Mouse (Mus musculus): ENCODE results near the gene Thtpa. TPM values are rescaled to one million over a fixed set of nuclear protein-coding genes. Genes with fewer than 3 reads are reported as not detected.

Gene Thtpa
- total and polyA plus RNA-seq, 3 experiments, result 9.0 to 13.2 TPM; not detected in 1

Other genes with a start within 250 kb of the Thtpa start
- 4.7 and 4.9 TPM in 2 replicates for gene Homez, start 223.8 kb upstream of the Thtpa start, total RNA-seq (2012; rRNA removed)
- 1 to 10 TPM in 1 of 2 experiments, not detected in 1; 8.5 TPM for gene Homez, start 223.8 kb upstream of the Thtpa start, polyA plus RNA-seq (2012; ENCODE audit: insufficient read depth in 1 of 2, insufficient read length in 2 of 2, low read depth in 1 of 2, low replicate concordance in 2 of 2, missing spikeins in 1 of 2)
- gene Ppp1r3e, start 217.2 kb upstream of the Thtpa start, total RNA-seq (2012; rRNA removed), result 0.56 and 0.73 TPM in 2 replicates
- 1 to 10 TPM in 1 of 2 experiments, not detected in 1; 1.2 TPM for gene Ppp1r3e, start 217.2 kb upstream of the Thtpa start, polyA plus RNA-seq (2012; ENCODE audit: insufficient read depth in 1 of 2, insufficient read length in 2 of 2, low read depth in 1 of 2, low replicate concordance in 2 of 2, missing spikeins in 1 of 2)
- 10.5 and 12.5 TPM in 2 replicates for gene Bcl2l2, start 211.4 kb upstream of the Thtpa start, total RNA-seq (2012; rRNA removed)
- 10 to 100 TPM in 1 of 2 experiments, not detected in 1; 18.8 TPM for gene Bcl2l2, start 211.4 kb upstream of the Thtpa start, polyA plus RNA-seq (2012; ENCODE audit: insufficient read depth in 1 of 2, insufficient read length in 2 of 2, low read depth in 1 of 2, low replicate concordance in 2 of 2, missing spikeins in 1 of 2)
- 0.58 and 0.88 TPM in 2 replicates for gene Gm20521, start 211.3 kb upstream of the Thtpa start, total RNA-seq (2012; rRNA removed)
- 1 to 10 TPM in 1 of 2 experiments, not detected in 1; 3.4 TPM for gene Gm20521, start 211.3 kb upstream of the Thtpa start, polyA plus RNA-seq (2012; ENCODE audit: insufficient read depth in 1 of 2, insufficient read length in 2 of 2, low read depth in 1 of 2, low replicate concordance in 2 of 2, missing spikeins in 1 of 2)
- 82.3 and 85.8 TPM in 2 replicates for gene Pabpn1, start 202.3 kb upstream of the Thtpa start, total RNA-seq (2012; rRNA removed)
- 100 to 1,000 TPM in 1 of 2 experiments, not detected in 1; 393 TPM for gene Pabpn1, start 202.3 kb upstream of the Thtpa start, polyA plus RNA-seq (2012; ENCODE audit: insufficient read depth in 1 of 2, insufficient read length in 2 of 2, low read depth in 1 of 2, low replicate concordance in 2 of 2, missing spikeins in 1 of 2)
- 0.13 and 0.31 TPM in 2 replicates for gene Slc22a17, start 181.7 kb upstream of the Thtpa start, total RNA-seq (2012; rRNA removed)
- 1 to 10 TPM in 1 of 2 experiments, not detected in 1; 1.1 TPM for gene Slc22a17, start 181.7 kb upstream of the Thtpa start, polyA plus RNA-seq (2012; ENCODE audit: insufficient read depth in 1 of 2, insufficient read length in 2 of 2, low read depth in 1 of 2, low replicate concordance in 2 of 2, missing spikeins in 1 of 2)
- gene Efs, start 168.7 kb upstream of the Thtpa start, total RNA-seq (2012; rRNA removed), result not detected in 2 replicates
- gene Efs, start 168.7 kb upstream of the Thtpa start, polyA plus RNA-seq (2012; ENCODE audit: insufficient read depth in 1 of 2, insufficient read length in 2 of 2, low read depth in 1 of 2, low replicate concordance in 2 of 2, missing spikeins in 1 of 2), result not detected
- not detected in 2 replicates for gene Il25, start 162.1 kb upstream of the Thtpa start, total RNA-seq (2012; rRNA removed)
- not detected for gene Il25, start 162.1 kb upstream of the Thtpa start, polyA plus RNA-seq (2012; ENCODE audit: insufficient read depth in 1 of 2, insufficient read length in 2 of 2, low read depth in 1 of 2, low replicate concordance in 2 of 2, missing spikeins in 1 of 2)
- gene Cmtm5, start 158.5 kb upstream of the Thtpa start, total RNA-seq (2012; rRNA removed), result not detected in 2 replicates
- not detected for gene Cmtm5, start 158.5 kb upstream of the Thtpa start, polyA plus RNA-seq (2012; ENCODE audit: insufficient read depth in 1 of 2, insufficient read length in 2 of 2, low read depth in 1 of 2, low replicate concordance in 2 of 2, missing spikeins in 1 of 2)
- gene Myh6, start 127.9 kb upstream of the Thtpa start, total RNA-seq (2012; rRNA removed), result not detected in 2 replicates
- gene Myh6, start 127.9 kb upstream of the Thtpa start, polyA plus RNA-seq (2012; ENCODE audit: insufficient read depth in 1 of 2, insufficient read length in 2 of 2, low read depth in 1 of 2, low replicate concordance in 2 of 2, missing spikeins in 1 of 2), result not detected
- not detected in 2 replicates for gene Gm17428, start 117.9 kb upstream of the Thtpa start, total RNA-seq (2012; rRNA removed)
- gene Gm17428, start 117.9 kb upstream of the Thtpa start, polyA plus RNA-seq (2012; ENCODE audit: insufficient read depth in 1 of 2, insufficient read length in 2 of 2, low read depth in 1 of 2, low replicate concordance in 2 of 2, missing spikeins in 1 of 2), result not detected
- gene Myh7, start 100.2 kb upstream of the Thtpa start, total RNA-seq (2012; rRNA removed), result not detected in 2 replicates
- not detected for gene Myh7, start 100.2 kb upstream of the Thtpa start, polyA plus RNA-seq (2012; ENCODE audit: insufficient read depth in 1 of 2, insufficient read length in 2 of 2, low read depth in 1 of 2, low replicate concordance in 2 of 2, missing spikeins in 1 of 2)
- gene Ngdn, start 79.3 kb upstream of the Thtpa start, total RNA-seq (2012; rRNA removed), result 138 and 148 TPM in 2 replicates
- gene Ngdn, start 79.3 kb upstream of the Thtpa start, polyA plus RNA-seq (2012; ENCODE audit: insufficient read depth in 1 of 2, insufficient read length in 2 of 2, low read depth in 1 of 2, low replicate concordance in 2 of 2, missing spikeins in 1 of 2), result 100 to 1,000 TPM in 1 of 2 experiments, not detected in 1; 140 TPM
- gene Zfhx2, start 2.5 kb upstream of the Thtpa start, total RNA-seq (2012; rRNA removed), result 0.42 TPM in 2 replicates
- 1 to 10 TPM in 1 of 2 experiments, not detected in 1; 3.2 TPM for gene Zfhx2, start 2.5 kb upstream of the Thtpa start, polyA plus RNA-seq (2012; ENCODE audit: insufficient read depth in 1 of 2, insufficient read length in 2 of 2, low read depth in 1 of 2, low replicate concordance in 2 of 2, missing spikeins in 1 of 2)
- 12.5 and 12.6 TPM in 2 replicates for gene Ap1g2, start 11.8 kb downstream of the Thtpa start, total RNA-seq (2012; rRNA removed)
- 10 to 100 TPM in 1 of 2 experiments, not detected in 1; 47.9 TPM for gene Ap1g2, start 11.8 kb downstream of the Thtpa start, polyA plus RNA-seq (2012; ENCODE audit: insufficient read depth in 1 of 2, insufficient read length in 2 of 2, low read depth in 1 of 2, low replicate concordance in 2 of 2, missing spikeins in 1 of 2)
- not detected in 2 replicates for gene Jph4, start 22.2 kb downstream of the Thtpa start, total RNA-seq (2012; rRNA removed)
- not detected for gene Jph4, start 22.2 kb downstream of the Thtpa start, polyA plus RNA-seq (2012; ENCODE audit: insufficient read depth in 1 of 2, insufficient read length in 2 of 2, low read depth in 1 of 2, low replicate concordance in 2 of 2, missing spikeins in 1 of 2)
- not detected in 2 replicates for gene Dhrs2, start 127.2 kb downstream of the Thtpa start, total RNA-seq (2012; rRNA removed)
- not detected for gene Dhrs2, start 127.2 kb downstream of the Thtpa start, polyA plus RNA-seq (2012; ENCODE audit: insufficient read depth in 1 of 2, insufficient read length in 2 of 2, low read depth in 1 of 2, low replicate concordance in 2 of 2, missing spikeins in 1 of 2)

Data from MEL (cell line).